Mouse (Mus musculus) ovary, postnatal 36 days (tissue): ENCODE results near the gene Krt7.
A peak's percentile ranks its signal among the peaks of the same experiment; 100 is the strongest.

Experiments
- DNase-seq: peaks from one replicate; pipeline ENCODE4 v3.0.0; 2022; ENCODE audit warnings: low spot score, mixed read lengths

Gene Krt7

DNA sequence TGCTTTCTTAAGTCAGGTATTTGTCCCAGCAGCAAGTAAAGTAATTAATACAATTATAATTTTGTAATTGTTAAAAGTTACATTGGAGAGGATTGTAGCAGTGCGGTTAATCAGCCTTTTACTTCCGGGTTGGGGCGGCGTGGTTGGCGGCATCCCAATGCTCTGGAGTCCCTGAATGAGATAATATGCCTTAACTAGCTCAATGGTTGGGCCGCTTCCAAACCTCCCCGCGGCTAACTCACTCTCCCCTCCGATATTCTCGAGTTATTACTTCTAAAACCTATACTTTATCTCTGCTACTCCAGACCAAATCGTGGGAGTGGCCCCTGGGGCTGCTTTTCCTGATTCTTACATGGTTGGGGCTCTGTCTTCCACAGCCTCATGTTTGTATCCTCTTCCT is 35.7 kb downstream of the Krt7 start:
- peak; percentile 43 for DNase-seq

DNA sequence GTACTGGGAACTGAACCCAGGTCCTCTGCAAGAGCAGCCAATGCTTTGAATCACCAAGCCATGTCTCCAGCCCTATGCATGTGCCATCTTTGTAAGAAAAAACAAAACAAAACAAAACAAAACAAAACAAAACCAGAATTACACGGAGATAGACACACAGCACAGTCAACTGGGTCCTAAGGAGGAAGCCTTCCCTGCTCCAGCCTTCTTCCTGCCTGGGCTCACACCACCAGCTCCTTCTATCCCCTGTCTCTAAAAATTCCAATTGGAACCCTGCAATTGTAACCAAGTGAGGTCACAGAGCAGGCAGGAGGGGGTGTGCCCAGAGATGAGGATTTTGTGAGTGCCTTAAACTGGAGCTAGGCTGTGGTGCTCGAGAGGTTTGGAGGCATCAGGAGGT is 36.6 kb downstream of the Krt7 start, which contains the start of gene Krt88:
Krt88 (plus strand) TSS at position 301 of the 400 bp plus-strand sequence.
- DNase-seq: no peak

DNA sequence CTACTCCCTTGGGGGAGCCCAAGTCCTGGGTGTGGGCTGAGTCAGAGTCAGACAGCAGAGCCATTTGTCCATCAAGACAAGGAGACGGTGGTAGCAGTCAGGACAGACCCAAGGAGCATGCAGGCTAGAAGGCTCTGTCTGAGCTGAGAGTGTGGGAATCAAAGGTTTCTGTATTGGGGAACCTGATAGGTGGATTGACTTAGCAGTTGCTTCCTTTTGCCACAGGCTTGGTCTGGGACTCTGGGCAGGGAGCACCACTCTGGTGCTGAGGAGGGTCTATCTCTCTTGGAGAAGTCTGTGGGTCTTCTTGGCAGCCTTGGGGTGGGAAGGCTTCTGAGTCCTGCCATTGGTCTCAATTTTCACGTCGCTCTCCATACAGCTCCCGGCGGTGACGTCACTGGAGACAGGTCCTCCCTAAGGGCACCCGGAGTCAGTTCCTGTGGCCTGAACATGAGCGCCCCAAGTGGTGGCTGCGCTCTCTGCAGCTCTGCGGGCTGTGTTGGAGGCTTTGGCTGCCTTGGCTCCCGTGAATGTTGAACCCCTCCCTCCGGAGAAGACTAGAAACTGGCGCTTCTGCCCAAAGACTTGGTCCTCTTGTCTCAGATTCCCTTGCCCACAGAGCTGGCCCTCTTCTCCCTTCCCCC is 42.4 kb downstream of the Krt7 start:
- peak; percentile 78 for DNase-seq

DNA sequence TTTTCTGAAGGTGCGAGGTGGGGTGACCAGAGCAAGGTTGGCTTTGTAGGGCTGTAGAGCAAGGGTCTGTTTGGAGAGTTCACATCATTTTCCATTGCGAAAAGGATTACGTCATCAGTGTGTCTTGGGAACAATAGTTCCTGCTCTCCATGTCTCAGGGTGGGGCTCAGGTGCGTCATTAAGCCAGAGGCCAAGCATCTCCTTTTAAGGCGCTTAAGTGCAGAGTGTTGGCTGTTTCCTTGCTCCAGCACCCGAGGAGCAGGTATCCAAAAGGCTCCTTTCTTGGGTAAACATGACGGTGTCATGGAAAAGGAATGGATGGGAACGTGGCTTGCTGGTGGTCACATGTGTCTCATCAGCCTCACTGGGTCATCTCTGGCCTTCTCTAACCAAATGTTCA is 43.9 kb downstream of the Krt7 start:
- DNase-seq: no peak

DNA sequence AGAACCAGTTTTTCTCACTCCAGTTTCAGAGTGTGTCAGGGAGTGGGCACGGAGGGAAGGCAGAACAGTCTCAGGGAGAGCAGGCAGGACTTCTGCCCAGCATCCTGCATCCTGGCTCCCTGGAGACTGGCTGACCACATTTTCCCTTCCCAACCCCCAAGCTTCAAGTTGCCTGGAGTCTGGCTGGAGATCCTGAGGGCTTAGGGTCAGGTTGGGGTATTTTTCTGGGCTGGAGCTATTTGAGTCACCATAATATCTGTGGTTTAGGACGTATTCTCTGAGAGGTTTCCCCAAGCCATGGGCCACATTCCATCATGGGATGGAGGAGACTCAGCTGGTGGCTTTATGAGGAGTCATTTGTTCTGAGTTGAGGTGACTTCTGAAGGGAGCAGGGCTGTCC is 44.4 kb downstream of the Krt7 start:
- no peak for DNase-seq

DNA sequence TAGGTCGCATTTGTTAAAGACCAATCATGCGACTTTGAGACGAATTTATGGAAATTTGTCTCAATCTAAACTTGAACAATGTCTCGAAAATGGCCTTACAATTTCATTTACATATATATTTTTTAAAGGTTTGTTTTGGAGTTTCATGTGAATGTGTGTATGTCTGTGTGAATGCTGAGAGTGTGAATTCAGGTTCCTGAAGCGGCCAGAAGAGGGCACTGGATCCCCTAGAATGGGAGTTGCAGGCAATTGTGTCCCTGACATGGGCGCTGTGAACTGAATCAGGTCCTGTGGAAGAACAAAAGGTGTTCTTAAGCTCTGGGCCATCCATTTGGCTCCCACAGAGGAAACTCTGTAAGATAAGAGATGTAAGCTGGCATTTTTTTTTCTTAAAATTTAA is 45.0 kb downstream of the Krt7 start:
- DNase-seq: no peak

DNA sequence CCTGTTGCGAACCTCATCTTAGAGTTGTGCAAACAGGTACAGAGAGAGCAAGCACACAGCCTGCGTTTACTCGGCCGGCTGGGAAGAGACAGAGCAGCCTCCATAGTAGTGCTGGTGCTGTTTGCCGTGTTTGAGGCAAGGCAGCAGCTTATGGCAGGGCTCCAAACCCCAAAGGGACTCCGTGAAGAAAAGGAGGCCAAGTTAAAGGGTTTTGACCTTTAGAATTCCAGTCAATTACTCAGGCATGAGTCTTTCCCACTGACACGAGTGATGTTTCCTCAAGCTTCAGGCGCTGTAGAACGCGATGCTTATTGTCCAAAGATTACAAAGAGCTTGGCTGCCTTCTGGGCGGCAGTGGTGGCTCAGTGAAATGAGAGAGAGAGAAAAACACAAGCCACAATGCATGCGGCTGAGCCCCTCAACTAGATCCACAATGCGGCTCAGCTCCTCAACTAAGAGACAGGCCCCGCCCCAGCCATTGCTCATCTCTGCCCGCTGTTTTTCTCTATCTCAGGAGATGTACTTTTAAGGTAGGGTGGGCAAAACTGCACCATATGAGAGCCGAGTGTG is 47.6 kb downstream of the Krt7 start:
- no peak for DNase-seq

DNA sequence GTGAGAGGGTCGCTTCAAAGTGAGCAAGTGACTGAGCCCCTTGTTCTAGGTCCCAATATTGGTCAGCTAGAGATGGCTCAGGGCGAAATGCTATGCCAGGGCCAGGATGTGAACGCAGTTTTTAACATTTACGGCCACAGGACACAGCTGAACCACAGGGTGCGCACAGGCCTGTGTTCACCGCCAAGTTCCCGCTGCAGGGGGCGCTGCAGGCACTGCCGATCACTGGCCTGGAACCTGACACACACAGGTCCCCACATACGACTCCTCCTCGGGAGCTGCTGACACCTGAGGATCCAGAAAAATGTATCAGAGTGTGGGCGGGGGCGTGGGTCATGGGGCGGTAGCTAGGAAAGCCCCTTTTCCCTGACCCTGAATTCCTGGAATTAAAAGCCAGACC is 48.4 kb downstream of the Krt7 start:
- no peak for DNase-seq

DNA sequence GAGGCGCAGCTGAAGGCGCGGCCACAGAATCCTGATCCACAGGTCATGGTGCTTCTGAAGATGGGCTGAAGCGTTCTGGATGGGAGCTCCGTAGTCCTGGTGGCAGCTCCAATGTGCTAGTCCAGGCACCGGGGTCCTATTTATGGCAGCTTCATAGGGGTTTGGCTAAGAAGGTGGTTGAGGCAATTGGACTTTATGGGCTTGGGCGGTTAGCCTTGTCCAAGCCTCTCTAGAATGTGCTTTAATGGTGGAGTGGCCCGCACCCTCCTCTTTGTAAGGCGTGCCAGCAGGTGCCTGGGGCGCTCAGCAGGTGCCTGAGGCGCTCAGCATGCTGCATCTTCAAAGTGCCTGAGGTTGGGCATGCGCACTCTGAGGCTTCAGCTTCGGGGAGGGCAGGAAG is 52.8 kb downstream of the Krt7 start, which contains the start of gene Krt81:
Krt81 (minus strand) TSS at position 101 of the 400 bp plus-strand sequence.
- DNase-seq: no peak

DNA sequence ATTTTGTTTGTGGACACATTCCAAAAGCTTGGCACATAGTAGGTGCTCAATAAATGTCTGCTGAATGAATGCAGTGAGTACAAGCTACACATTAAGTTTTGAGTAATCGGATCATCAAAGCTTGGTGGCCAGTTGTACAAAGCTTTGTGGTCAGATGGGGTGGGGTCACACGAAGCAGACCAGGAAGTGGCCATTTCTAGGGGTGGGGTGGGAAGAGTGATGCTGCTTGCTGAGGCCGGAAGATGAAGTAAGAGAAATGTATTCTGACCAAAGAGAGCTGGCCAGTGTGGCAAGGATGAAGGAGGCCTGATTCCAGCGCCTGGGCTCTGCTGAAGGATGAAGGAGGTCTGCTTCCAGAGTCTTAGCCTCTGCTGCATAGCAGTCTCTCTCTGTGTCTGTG is 58.2 kb downstream of the Krt7 start:
- no peak for DNase-seq

DNA sequence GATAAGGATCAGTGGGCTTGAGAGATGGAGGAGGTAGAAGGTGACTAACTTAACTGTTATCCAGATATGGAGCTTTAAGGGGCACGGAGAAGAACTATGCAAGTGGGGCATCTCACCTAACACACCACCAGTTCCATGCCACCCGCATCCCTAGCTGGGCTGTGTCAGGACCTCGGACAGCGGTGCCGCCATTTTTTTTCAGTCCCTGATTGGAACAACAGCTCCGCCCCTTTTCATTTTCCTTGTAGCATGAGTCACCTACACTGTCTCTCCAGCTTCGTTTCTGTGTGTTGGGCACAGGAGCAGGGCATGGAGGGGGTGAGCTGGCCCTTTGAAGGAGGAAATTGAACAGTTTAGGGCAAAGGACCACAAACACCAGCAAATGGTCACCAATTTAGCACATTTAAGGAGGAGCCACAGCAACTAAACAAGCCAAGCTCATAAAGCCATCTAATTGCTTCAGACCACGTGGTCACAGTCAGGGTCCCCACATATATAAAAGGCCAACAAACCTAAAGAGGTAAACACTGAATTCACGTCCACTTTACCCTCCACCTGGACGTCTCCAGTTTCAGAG is 62.2 kb downstream of the Krt7 start, which contains the start of gene Krt86:
Krt86 (plus strand) TSS at position 527 of the 577 bp plus-strand sequence.
- peak; percentile 45 for DNase-seq

DNA sequence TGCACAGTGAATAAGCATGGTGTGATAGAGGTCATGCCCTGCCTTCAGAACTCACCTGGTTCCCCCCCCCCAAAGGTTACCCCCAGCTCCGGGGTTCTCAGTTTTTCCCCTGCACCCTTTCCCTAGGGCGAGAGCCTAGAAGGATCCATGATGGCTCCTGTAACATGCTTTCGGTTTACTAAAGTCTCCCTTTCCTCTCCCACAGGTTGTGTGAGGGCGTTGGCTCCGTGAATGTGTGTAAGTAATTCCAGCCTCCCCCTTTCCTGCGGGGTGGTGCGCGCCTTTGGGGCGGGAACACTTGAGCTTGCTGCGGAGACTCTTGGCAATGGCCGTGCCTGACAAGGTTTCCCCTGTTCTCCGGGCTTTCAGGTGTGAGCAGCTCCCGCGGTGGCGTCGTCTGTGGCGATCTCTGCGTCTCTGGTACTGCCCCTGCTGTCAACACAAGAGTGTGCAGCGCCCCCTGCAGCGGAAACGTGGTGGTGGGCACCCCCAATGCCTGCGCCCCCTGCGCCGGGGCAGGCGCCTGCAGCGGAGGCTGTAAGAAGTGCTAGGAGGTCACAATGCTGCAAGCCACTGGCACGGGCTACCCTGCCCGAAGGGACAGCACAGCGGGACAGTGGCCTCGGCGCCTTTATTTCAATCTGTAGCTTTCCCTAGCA is 68.3 kb downstream of the Krt7 start:
- peak; percentile 60 for DNase-seq

DNA sequence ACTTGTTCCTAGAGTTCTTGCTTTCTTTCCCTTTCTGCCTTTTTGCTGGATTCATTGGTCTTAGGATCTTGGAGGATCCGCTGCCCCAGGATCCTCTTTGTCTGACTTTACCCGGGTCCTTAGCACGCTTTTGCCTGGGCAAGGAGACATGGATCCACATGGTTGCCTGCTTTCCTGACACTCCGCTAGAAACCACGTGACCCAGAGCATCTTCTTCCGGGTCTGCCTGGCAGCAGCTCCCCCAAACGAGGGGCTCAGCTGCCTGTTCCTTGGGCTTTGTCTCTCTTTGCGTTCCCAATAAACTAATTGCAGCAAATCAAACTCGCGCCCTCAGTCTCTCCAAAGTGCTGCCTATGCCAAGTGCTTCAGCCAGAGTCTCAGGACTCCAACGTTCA is 68.8 kb downstream of the Krt7 start:
- no peak for DNase-seq
